Mouse (Mus musculus): Measurements from ENCODE around the gene Akt3. TPM values are rescaled to one million over a fixed set of nuclear protein-coding genes. Genes with fewer than 3 reads are reported as not detected.

Gene Akt3
- polyA plus RNA-seq, 1 experiment from 2014 or later, result 7.7 TPM

DNA sequence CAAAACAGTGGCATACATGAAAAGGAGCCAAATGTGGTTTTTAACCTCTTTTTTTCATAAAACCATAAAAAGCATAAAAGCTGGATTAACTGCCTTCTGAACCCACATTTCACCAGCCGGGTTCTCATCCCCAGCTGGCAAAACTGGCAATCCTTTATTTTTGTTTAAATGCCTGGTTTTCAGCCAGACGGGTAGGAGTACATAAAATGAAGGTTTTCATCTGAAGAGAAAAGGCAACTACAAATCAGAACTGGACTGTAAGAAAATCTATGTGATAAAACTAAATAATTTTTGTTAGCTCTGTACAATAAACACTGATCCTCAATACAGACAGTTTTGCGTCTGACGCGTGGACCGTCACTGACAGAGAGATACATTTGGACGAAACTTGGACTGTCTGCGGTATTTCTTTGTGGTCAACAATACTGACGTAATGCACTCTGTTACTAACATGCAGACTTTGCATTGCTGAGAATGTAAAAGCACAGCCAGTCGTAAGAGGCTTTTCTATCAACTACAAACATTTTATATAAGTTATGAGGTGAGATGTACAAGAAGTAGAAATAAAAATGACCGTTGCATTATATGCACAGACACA lies 206.5 kb downstream of the Akt3 start:
- no peaks in the 10 kb centered on the region for H3K4me1 ChIP-seq (ENCODE audit: control insufficient read depth, insufficient read depth, low read length)
- H3K4me2 ChIP-seq (replicated peaks; ENCODE audit: low read depth, low read length), result no peak overlapping the region
- no peak overlapping the region for H3K4me3 ChIP-seq (ENCODE audit: low read length)

DNA sequence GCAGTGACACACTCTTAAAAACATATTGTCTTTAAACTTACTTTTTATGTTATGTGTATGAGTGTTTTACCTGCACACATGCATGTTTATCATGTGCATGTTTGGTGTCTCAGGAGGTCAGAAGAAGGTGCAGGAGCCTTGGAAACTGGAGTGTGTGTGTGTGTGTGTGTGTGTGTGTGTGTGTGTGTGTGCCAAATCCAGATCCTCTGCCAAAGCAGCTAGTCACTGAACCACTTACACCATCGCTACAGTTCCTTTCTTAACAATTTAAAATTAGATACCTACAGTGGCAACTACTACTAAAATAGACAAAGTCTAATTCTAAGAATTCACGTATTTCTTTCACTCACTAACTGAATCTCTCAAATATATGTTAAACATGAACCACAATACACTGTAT lies 209.2 kb downstream of the Akt3 start:
- H3K27ac ChIP-seq (ENCODE audit: low read depth, low read length), result no peak overlapping the region
- no peak overlapping the region for H3K9ac ChIP-seq (ENCODE audit: low read depth, low read length)
- H3K4me1 ChIP-seq (ENCODE audit: control insufficient read depth, insufficient read depth, low read length), result no peaks in the 10 kb centered on the region
- no peak overlapping the region for H3K4me3 ChIP-seq (ENCODE audit: low read length)
- WGBS, result 97% methylated on average over 2 of the region's 2 CpGs
- no peak for ATAC-seq (ENCODE audit: low FRiP score, low TSS enrichment)
- no peaks in the 10 kb centered on the region for H3K27me3 ChIP-seq (ENCODE audit: control insufficient read depth, insufficient read depth, low read length)
- no peaks in the 10 kb centered on the region for H3K36me3 ChIP-seq (ENCODE audit: control insufficient read depth, insufficient read depth, low read length)
- no peak overlapping the region for H3K4me2 ChIP-seq (replicated peaks; ENCODE audit: low read depth, low read length)
- H3K9me3 ChIP-seq (ENCODE audit: control insufficient read depth, low read length), result no peaks in the 10 kb centered on the region

More for the DNA sequence above, 206.5 kb downstream of the Akt3 start:
- no peaks in the 10 kb centered on the region for H3K9me3 ChIP-seq (ENCODE audit: control insufficient read depth, low read length)
- 86% methylated on average over 11 of the region's 11 CpGs for WGBS
- ATAC-seq (ENCODE audit: low FRiP score, low TSS enrichment), result no peak
- H3K9ac ChIP-seq (ENCODE audit: low read depth, low read length), result no peak overlapping the region
- H3K27me3 ChIP-seq (ENCODE audit: control insufficient read depth, insufficient read depth, low read length), result no peaks in the 10 kb centered on the region
- no peak overlapping the region for H3K27ac ChIP-seq (ENCODE audit: low read depth, low read length)
- no peaks in the 10 kb centered on the region for H3K36me3 ChIP-seq (ENCODE audit: control insufficient read depth, insufficient read depth, low read length)

DNA sequence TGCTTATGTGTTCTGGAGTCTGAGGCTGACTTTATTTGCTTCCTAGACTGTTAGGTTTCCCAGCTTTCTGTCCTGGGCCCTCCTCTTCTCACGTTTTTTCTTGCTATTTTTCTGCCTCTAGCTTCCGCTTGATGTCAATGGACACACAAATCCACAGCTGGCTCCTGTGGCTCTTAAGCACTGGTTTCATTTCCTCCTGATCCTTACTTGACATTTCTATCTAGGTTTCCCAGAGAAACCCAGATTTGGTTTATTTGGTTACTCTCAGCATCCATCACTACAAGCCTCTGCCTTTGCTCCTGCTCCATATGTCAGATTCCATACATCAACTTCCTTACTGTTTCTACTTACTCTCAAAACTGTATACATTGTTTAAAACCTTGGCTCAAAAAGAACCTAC lies 211.0 kb downstream of the Akt3 start:
- 81% methylated on average over 2 of the region's 2 CpGs for WGBS

DNA sequence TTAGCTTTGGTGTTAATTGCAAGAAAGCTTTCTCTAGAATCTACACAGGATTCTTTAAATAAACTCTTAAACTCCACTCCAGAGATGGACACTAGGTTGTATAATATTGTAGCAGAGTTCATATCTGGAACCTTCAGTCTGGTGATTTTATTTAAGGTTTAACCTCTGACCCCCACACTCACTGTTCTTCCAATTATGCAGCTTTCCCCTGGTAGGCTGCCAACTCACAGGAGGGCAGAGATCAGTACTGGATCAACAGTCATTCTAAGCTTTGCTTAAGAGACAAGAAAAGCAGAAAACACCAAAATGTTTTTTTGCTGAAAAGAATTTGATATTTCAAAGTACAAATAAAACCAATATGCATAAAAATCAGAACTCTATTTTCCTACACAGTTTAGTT lies 212.1 kb downstream of the Akt3 start:
- Histone ChIP-seq H3K4me1 (ENCODE audit: control insufficient read depth, insufficient read depth, low read length) (no peaks in the 10 kb centered on the region), H3K4me3 (ENCODE audit: low read length) (no peak overlapping the region), H3K9me3 (ENCODE audit: control insufficient read depth, low read length) (no peaks in the 10 kb centered on the region), H3K4me2 (replicated peaks; ENCODE audit: low read depth, low read length) (no peak overlapping the region), H3K27me3 (ENCODE audit: control insufficient read depth, insufficient read depth, low read length) (no peaks in the 10 kb centered on the region), H3K36me3 (ENCODE audit: control insufficient read depth, insufficient read depth, low read length) (no peaks in the 10 kb centered on the region), H3K9ac (ENCODE audit: low read depth, low read length) (no peak overlapping the region), H3K27ac (ENCODE audit: low read depth, low read length) (no peak overlapping the region)
- ATAC-seq (ENCODE audit: low FRiP score, low TSS enrichment), result no peak

More for the DNA sequence above, 211.0 kb downstream of the Akt3 start:
- Histone ChIP-seq H3K4me3 (ENCODE audit: low read length) (no peak overlapping the region), H3K27me3 (ENCODE audit: control insufficient read depth, insufficient read depth, low read length) (no peaks in the 10 kb centered on the region), H3K9ac (ENCODE audit: low read depth, low read length) (no peak overlapping the region), H3K36me3 (ENCODE audit: control insufficient read depth, insufficient read depth, low read length) (no peaks in the 10 kb centered on the region), H3K9me3 (ENCODE audit: control insufficient read depth, low read length) (no peaks in the 10 kb centered on the region), H3K27ac (ENCODE audit: low read depth, low read length) (no peak overlapping the region), H3K4me1 (ENCODE audit: control insufficient read depth, insufficient read depth, low read length) (no peaks in the 10 kb centered on the region), H3K4me2 (replicated peaks; ENCODE audit: low read depth, low read length) (no peak overlapping the region)
- ATAC-seq (ENCODE audit: low FRiP score, low TSS enrichment), result no peak

DNA sequence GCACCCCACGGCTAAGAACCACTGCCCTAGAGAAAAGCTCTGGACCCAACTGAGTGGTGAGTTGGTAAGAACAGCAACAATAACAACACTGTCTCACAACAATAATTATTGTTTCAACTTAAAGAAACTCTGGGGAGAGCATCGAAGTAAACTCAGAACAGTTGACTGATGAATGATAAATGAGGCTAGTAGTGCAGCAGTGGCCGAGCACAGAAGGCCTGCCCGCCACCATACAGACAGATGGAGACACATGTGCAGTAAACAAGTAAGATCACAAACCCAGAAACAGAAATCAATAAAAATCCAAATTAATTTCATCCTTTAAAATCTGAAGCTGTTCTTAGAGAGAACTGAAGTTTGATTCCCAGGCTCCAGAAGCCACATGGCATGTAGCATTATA lies 217.9 kb downstream of the Akt3 start:
- Histone ChIP-seq H3K27ac (ENCODE audit: low read depth, low read length) (no peak overlapping the region), H3K4me3 (ENCODE audit: low read length) (no peak overlapping the region), H3K36me3 (ENCODE audit: control insufficient read depth, insufficient read depth, low read length) (no peaks in the 10 kb centered on the region), H3K4me2 (replicated peaks; ENCODE audit: low read depth, low read length) (no peak overlapping the region), H3K9me3 (ENCODE audit: control insufficient read depth, low read length) (no peaks in the 10 kb centered on the region), H3K9ac (ENCODE audit: low read depth, low read length) (no peak overlapping the region), H3K4me1 (ENCODE audit: control insufficient read depth, insufficient read depth, low read length) (no peaks in the 10 kb centered on the region), H3K27me3 (ENCODE audit: control insufficient read depth, insufficient read depth, low read length) (no peaks in the 10 kb centered on the region)
- 64% methylated on average over 4 of the region's 4 CpGs for WGBS
- ATAC-seq (ENCODE audit: low FRiP score, low TSS enrichment), result no peak

DNA sequence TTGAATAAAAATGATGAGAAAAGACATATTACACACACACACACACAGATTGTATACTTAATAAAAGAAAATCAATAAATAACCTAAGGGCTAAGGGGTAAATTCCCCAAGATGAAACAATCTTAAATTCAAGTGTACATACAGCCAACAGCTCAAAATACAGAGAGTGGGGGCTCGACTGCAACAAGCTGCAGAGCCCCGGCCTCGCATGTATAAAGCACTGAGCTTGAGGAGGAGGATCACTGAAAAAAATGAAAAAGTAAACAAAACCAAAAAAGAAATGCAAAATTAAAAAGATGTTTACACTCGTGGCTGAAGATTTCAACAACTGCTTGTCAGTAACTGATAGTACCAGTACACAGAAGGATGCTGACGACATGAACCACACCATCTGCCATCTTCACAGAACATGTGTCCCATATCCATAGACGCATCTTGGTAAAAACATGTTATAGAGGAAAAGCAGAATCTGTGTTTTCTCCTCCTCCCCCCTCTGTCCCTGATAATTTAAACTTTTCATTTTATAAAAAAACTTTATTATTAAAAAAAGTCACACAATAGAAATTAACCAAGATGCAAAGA lies 218.8 kb downstream of the Akt3 start:
- ATAC-seq (ENCODE audit: low FRiP score, low TSS enrichment), result no peak
- Histone ChIP-seq H3K27ac (ENCODE audit: low read depth, low read length) (no peak overlapping the region), H3K9me3 (ENCODE audit: control insufficient read depth, low read length) (no peaks in the 10 kb centered on the region), H3K36me3 (ENCODE audit: control insufficient read depth, insufficient read depth, low read length) (no peaks in the 10 kb centered on the region), H3K4me2 (replicated peaks; ENCODE audit: low read depth, low read length) (no peak overlapping the region), H3K9ac (ENCODE audit: low read depth, low read length) (no peak overlapping the region), H3K4me3 (ENCODE audit: low read length) (no peak overlapping the region), H3K4me1 (ENCODE audit: control insufficient read depth, insufficient read depth, low read length) (no peaks in the 10 kb centered on the region), H3K27me3 (ENCODE audit: control insufficient read depth, insufficient read depth, low read length) (no peaks in the 10 kb centered on the region)
- WGBS, result 81% methylated on average over 6 of the region's 6 CpGs

DNA sequence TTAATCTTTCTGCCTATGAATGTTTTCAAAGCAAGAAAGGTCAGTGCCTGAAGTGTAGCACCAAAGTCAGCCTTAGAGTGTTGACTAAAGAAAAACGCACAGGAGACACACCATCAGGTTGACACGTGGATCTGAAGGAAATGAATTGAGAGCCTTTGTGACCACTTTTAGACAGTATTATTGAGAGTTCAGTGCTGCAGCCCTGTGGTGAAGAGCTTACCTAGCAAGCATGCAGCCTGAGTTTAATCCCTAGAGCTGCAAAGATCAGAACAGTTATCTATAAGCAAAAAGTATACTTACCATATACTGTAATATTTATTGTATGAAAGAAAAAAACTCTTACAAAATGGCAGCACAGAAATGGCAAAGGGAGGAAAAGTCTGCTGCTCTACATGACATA lies 219.6 kb downstream of the Akt3 start:
- Histone ChIP-seq H3K4me2 (replicated peaks; ENCODE audit: low read depth, low read length) (no peak overlapping the region), H3K36me3 (ENCODE audit: control insufficient read depth, insufficient read depth, low read length) (no peaks in the 10 kb centered on the region), H3K27ac (ENCODE audit: low read depth, low read length) (no peak overlapping the region), H3K9me3 (ENCODE audit: control insufficient read depth, low read length) (no peaks in the 10 kb centered on the region), H3K4me1 (ENCODE audit: control insufficient read depth, insufficient read depth, low read length) (no peaks in the 10 kb centered on the region), H3K9ac (ENCODE audit: low read depth, low read length) (no peak overlapping the region), H3K4me3 (ENCODE audit: low read length) (no peak overlapping the region), H3K27me3 (ENCODE audit: control insufficient read depth, insufficient read depth, low read length) (no peaks in the 10 kb centered on the region)
- ATAC-seq (ENCODE audit: low FRiP score, low TSS enrichment), result no peak
- 60% methylated on average over 2 of the region's 2 CpGs for WGBS

DNA sequence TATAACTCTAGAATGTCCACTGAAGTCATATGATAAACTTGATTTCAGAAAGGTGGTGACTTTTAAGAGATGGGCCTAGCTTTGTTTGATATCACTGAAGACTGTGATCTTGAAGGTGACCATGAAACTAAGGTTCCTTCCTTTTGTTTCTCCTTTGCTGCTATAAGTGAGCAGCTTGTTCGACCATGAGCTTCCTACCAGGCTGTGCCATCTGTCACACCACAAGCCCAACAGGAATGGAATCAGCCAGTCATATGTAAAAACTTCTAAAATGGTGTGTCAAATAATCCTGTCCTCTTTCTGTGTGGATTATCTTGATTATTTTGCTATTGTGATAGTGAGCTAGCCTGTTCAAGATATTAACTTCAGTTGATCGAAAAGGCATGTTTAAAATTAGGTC lies 222.5 kb downstream of the Akt3 start:
- WGBS, result 86% methylated on average over 2 of the region's 2 CpGs

DNA sequence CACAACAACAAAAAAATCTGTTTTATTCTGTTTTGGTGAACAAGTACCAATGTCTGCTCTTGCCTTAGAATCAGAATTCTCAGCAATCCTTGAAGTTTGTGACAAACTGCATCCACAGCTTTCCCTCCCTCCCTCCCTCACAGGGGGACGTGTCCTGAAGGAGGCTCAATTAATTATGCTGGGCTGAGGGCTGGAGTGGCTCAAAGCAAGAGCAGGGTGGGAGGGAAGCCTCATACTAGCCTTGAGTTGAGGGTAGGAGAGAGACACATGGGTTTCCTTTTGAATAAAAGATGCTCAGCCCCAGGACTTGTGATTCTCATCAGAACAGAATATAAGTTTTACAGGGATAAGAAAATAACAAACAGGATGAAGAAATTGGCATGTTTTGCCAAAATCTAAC lies 225.8 kb downstream of the Akt3 start:
- no peak overlapping the region for H3K4me2 ChIP-seq (replicated peaks; ENCODE audit: low read depth, low read length)
- no peaks in the 10 kb centered on the region for H3K36me3 ChIP-seq (ENCODE audit: control insufficient read depth, insufficient read depth, low read length)
- H3K9ac ChIP-seq (ENCODE audit: low read depth, low read length), result no peak overlapping the region
- no peaks in the 10 kb centered on the region for H3K4me1 ChIP-seq (ENCODE audit: control insufficient read depth, insufficient read depth, low read length)
- H3K27ac ChIP-seq (ENCODE audit: low read depth, low read length), result no peak overlapping the region
- WGBS, result 0% methylated on average over 1 of the region's 1 CpGs
- ATAC-seq (ENCODE audit: low FRiP score, low TSS enrichment), result no peak
- no peak overlapping the region for H3K4me3 ChIP-seq (ENCODE audit: low read length)
- H3K9me3 ChIP-seq (ENCODE audit: control insufficient read depth, low read length), result no peaks in the 10 kb centered on the region
- no peaks in the 10 kb centered on the region for H3K27me3 ChIP-seq (ENCODE audit: control insufficient read depth, insufficient read depth, low read length)

More for the DNA sequence above, 222.5 kb downstream of the Akt3 start:
- no peaks in the 10 kb centered on the region for H3K9me3 ChIP-seq (ENCODE audit: control insufficient read depth, low read length)
- no peaks in the 10 kb centered on the region for H3K27me3 ChIP-seq (ENCODE audit: control insufficient read depth, insufficient read depth, low read length)
- H3K4me3 ChIP-seq (ENCODE audit: low read length), result no peak overlapping the region
- H3K9ac ChIP-seq (ENCODE audit: low read depth, low read length), result no peak overlapping the region
- no peak overlapping the region for H3K27ac ChIP-seq (ENCODE audit: low read depth, low read length)
- H3K4me2 ChIP-seq (replicated peaks; ENCODE audit: low read depth, low read length), result no peak overlapping the region
- no peaks in the 10 kb centered on the region for H3K36me3 ChIP-seq (ENCODE audit: control insufficient read depth, insufficient read depth, low read length)
- H3K4me1 ChIP-seq (ENCODE audit: control insufficient read depth, insufficient read depth, low read length), result no peaks in the 10 kb centered on the region
- ATAC-seq (ENCODE audit: low FRiP score, low TSS enrichment), result no peak

Measured in kidney, embryonic 14.5 days (tissue).